Mouse (Mus musculus) cerebellum, adult 18-20 months (tissue): Measurements from ENCODE around the gene C2cd4c.

Experiments
- DNase-seq, 2 experiments: peaks; one replicate each; pipeline ENCODE4 v3.0.0; 2021

Gene C2cd4c

GRCm38 (mm10) chr10:79612192-79613135 lies 1.4 kb downstream of the C2cd4c start:
- DNase-seq = peak; percentile 35 to 50

GRCm38 (mm10) chr10:79611296-79611695 lies 2.5 kb downstream of the C2cd4c start:
- DNase-seq = no peak

GRCm38 (mm10) chr10:79609276-79609675 lies 4.5 kb downstream of the C2cd4c start:
- DNase-seq = no peak

GRCm38 (mm10) chr10:79607892-79608291 lies 5.9 kb downstream of the C2cd4c start:
- DNase-seq = no peak

GRCm38 (mm10) chr10:79606537-79606936 lies 7.3 kb downstream of the C2cd4c start:
- DNase-seq = no peak

GRCm38 (mm10) chr10:79597936-79598230 lies 15.9 kb downstream of the C2cd4c start:
- DNase-seq = no peak

- DNase-seq = no peak
Observed at GRCm38 (mm10) chr10:79597051-79597935, 16.5 kb downstream of the C2cd4c start.

- no peak for DNase-seq
Observed at GRCm38 (mm10) chr10:79595590-79595929, 18.3 kb downstream of the C2cd4c start.

GRCm38 (mm10) chr10:79594872-79595589 lies 18.8 kb downstream of the C2cd4c start:
- DNase-seq = peak; percentile 73

GRCm38 (mm10) chr10:79594111-79594510 lies 19.7 kb downstream of the C2cd4c start:
- no peak for DNase-seq

- DNase-seq = no peak
Observed at GRCm38 (mm10) chr10:79590702-79591101, 23.1 kb downstream of the C2cd4c start.

- DNase-seq = no peak
Observed at GRCm38 (mm10) chr10:79587752-79588126, 26.1 kb downstream of the C2cd4c start.

GRCm38 (mm10) chr10:79587061-79587751 lies 26.6 kb downstream of the C2cd4c start, which contains the start of gene Theg:
TSS of gene Theg (minus strand) at chr10:79587331.
- DNase-seq = no peak

- no peak for DNase-seq
Observed at GRCm38 (mm10) chr10:79586243-79586642, 27.6 kb downstream of the C2cd4c start.

- DNase-seq = no peak
Observed at GRCm38 (mm10) chr10:79585723-79586122, 28.1 kb downstream of the C2cd4c start.

- DNase-seq = no peak
Observed at GRCm38 (mm10) chr10:79585136-79585535, 28.7 kb downstream of the C2cd4c start.

GRCm38 (mm10) chr10:79584426-79584825 lies 29.4 kb downstream of the C2cd4c start:
- DNase-seq = no peak

GRCm38 (mm10) chr10:79584021-79584420 lies 29.8 kb downstream of the C2cd4c start:
- DNase-seq = no peak

- DNase-seq = no peak
Observed at GRCm38 (mm10) chr10:79581501-79581900, 32.3 kb downstream of the C2cd4c start.

GRCm38 (mm10) chr10:79580811-79581210 lies 33.0 kb downstream of the C2cd4c start:
- DNase-seq = peak in 1 of 2 experiments; percentile 18

GRCm38 (mm10) chr10:79580356-79580755 lies 33.5 kb downstream of the C2cd4c start:
- DNase-seq = no peak

- DNase-seq = no peak
Observed at GRCm38 (mm10) chr10:79579781-79580180, 34.0 kb downstream of the C2cd4c start.
